Mouse (Mus musculus): ENCODE results near the gene Trpm6.

Trpm6 gene

GRCm38 (mm10) chr19:18749598-18750339 is at the start of gene Trpm6:
Gene Trpm6 (plus strand): TSS chr19:18749983.
- in situ Hi-C loops (cut with MboI, MseI) = loop anchor here (5.0 kb wide), 1 partner anchor 37 kb away; the partner anchor contains the start of gene D030056L22Rik

- in situ Hi-C loops (cut with MboI, MseI) = no loop called here
Observed at GRCm38 (mm10) chr19:18708101-18708500, 41.7 kb upstream of the Trpm6 start.

GRCm38 (mm10) chr19:18710903-18711302 is 38.9 kb upstream of the Trpm6 start:
- in situ Hi-C loops (cut with MboI, MseI) = loop anchor here (5.0 kb wide), 2 partner anchors 36 to 39 kb away; partner anchors contain the start of genes Carnmt1 and Trpm6

- in situ Hi-C loops (cut with MboI, MseI) = loop anchor here (5.0 kb wide), 2 partner anchors 36 to 39 kb away; partner anchors contain the start of genes Carnmt1 and Trpm6
Observed at GRCm38 (mm10) chr19:18711589-18711988, 38.2 kb upstream of the Trpm6 start.

- in situ Hi-C loops (cut with MboI, MseI) = loop anchor here (5.0 kb wide), 2 partner anchors 35 to 40 kb away; partner anchors contain the start of genes Carnmt1 and Trpm6
Observed at GRCm38 (mm10) chr19:18712153-18712865, 37.5 kb upstream of the Trpm6 start.

GRCm38 (mm10) chr19:18712866-18713300 is 36.9 kb upstream of the Trpm6 start, which contains the start of gene D030056L22Rik:
Gene D030056L22Rik (plus strand): TSS chr19:18713193.
- in situ Hi-C loops (cut with MboI, MseI) = loop anchor here (5.0 kb wide), 2 partner anchors 34 to 41 kb away; partner anchors contain the start of genes Carnmt1 and Trpm6

GRCm38 (mm10) chr19:18713357-18713756 is 36.4 kb upstream of the Trpm6 start:
- in situ Hi-C loops (cut with MboI, MseI) = loop anchor here (5.0 kb wide), 2 partner anchors 34 to 41 kb away; partner anchors contain the start of genes Carnmt1 and Trpm6

GRCm38 (mm10) chr19:18716374-18716773 is 33.4 kb upstream of the Trpm6 start:
- in situ Hi-C loops (cut with MboI, MseI) = no loop called here

GRCm38 (mm10) chr19:18720337-18720736 is 29.4 kb upstream of the Trpm6 start:
- in situ Hi-C loops (cut with MboI, MseI) = loop anchor here (10.0 kb wide), 1 partner anchor 114 kb away; no protein-coding TSS in a partner anchor

- in situ Hi-C loops (cut with MboI, MseI) = loop anchor here (10.0 kb wide), 1 partner anchor 110 kb away; no protein-coding TSS in a partner anchor
Observed at GRCm38 (mm10) chr19:18725186-18725585, 24.6 kb upstream of the Trpm6 start.

- in situ Hi-C loops (cut with MboI, MseI) = no loop called here
Observed at GRCm38 (mm10) chr19:18730255-18730654, 19.5 kb upstream of the Trpm6 start.

GRCm38 (mm10) chr19:18731077-18731476 is 18.7 kb upstream of the Trpm6 start:
- in situ Hi-C loops (cut with MboI, MseI) = no loop called here

- in situ Hi-C loops (cut with MboI, MseI) = no loop called here
Observed at GRCm38 (mm10) chr19:18735901-18736300, 13.9 kb upstream of the Trpm6 start.

- in situ Hi-C loops (cut with MboI, MseI) = no loop called here
Observed at GRCm38 (mm10) chr19:18739146-18739545, 10.6 kb upstream of the Trpm6 start.

- in situ Hi-C loops (cut with MboI, MseI) = no loop called here
Observed at GRCm38 (mm10) chr19:18743946-18744345, 5.8 kb upstream of the Trpm6 start.

- in situ Hi-C loops (cut with MboI, MseI) = loop anchor here (5.0 kb wide), 1 partner anchor 34 kb away; the partner anchor contains the start of gene D030056L22Rik
Observed at GRCm38 (mm10) chr19:18746576-18747340, 3.0 kb upstream of the Trpm6 start.

- in situ Hi-C loops (cut with MboI, MseI) = loop anchor here (5.0 kb wide), 1 partner anchor 35 kb away; the partner anchor contains the start of gene D030056L22Rik
Observed at GRCm38 (mm10) chr19:18747379-18747778, 2.4 kb upstream of the Trpm6 start.

GRCm38 (mm10) chr19:18757191-18757590 is 7.4 kb downstream of the Trpm6 start:
- in situ Hi-C loops (cut with MboI, MseI) = no loop called here

- in situ Hi-C loops (cut with MboI, MseI) = no loop called here
Observed at GRCm38 (mm10) chr19:18757706-18758105, 7.9 kb downstream of the Trpm6 start.

GRCm38 (mm10) chr19:18758269-18758668 is 8.5 kb downstream of the Trpm6 start:
- in situ Hi-C loops (cut with MboI, MseI) = no loop called here

GRCm38 (mm10) chr19:18758916-18759315 is 9.1 kb downstream of the Trpm6 start:
- in situ Hi-C loops (cut with MboI, MseI) = no loop called here

All from regulatory T cell (primary cell).